Mouse (Mus musculus) ES-E14 (cell line): Measurements from ENCODE around the gene Arhgap30. TPM values are rescaled to one million over a fixed set of nuclear protein-coding genes. Genes with fewer than 3 reads are reported as not detected.

ENCODE experiments used
- DNase-seq: peaks from one replicate; pipeline ENCODE4 v3.0.0-alpha.2; 2013; ENCODE audit warnings: low read depth, low spot score
- H3K27ac ChIP-seq: 2 replicates; pipeline ENCODE4 v1.5.1; 2012; ENCODE audit warnings: low read depth, mild to moderate bottlenecking, low read length, moderate library complexity, mixed read lengths; ENCODE audit not compliant: poor library complexity, insufficient read depth, severe bottlenecking
- H3K36me3 ChIP-seq: 2 replicates; pipeline ENCODE4 v1.6.1; 2012; ENCODE audit warnings: mild to moderate bottlenecking, low read length, moderate library complexity, mixed read lengths; ENCODE audit not compliant: control insufficient read depth, poor library complexity, insufficient read depth, severe bottlenecking
- H3K4me1 ChIP-seq, 2 experiments: fragments of 150-350 bp in 1 of 2; sonication (generic) in 1 of 2; 2 replicates each; pipeline ENCODE4 v1.6.1; 2012; ENCODE audit warnings: low read length in 2 of 2, mild to moderate bottlenecking in 1 of 2, mixed read lengths in 1 of 2; ENCODE audit not compliant: control insufficient read depth in 2 of 2, insufficient read depth in 2 of 2, poor library complexity in 1 of 2
- H3K4me3 ChIP-seq, 2 experiments: fragments of 150-350 bp in 1 of 2; sonication (generic) in 1 of 2; 2 replicates each; pipeline ENCODE4 v1.5.1; 2012; ENCODE audit warnings: low read length in 2 of 2, low read depth in 1 of 2, mild to moderate bottlenecking in 1 of 2, mixed read lengths in 1 of 2; ENCODE audit not compliant: insufficient read depth in 1 of 2, poor library complexity in 1 of 2, severe bottlenecking in 1 of 2
- H3K9ac ChIP-seq: 2 replicates; pipeline ENCODE4 v1.6.1; 2012; ENCODE audit warnings: low read depth, mild to moderate bottlenecking, low read length, mixed read lengths; ENCODE audit not compliant: poor library complexity, insufficient read depth, severe bottlenecking
- H3K9me3 ChIP-seq: fragments of 150-350 bp; sonication (generic); 2 replicates; pipeline ENCODE4 v1.6.1; 2012; ENCODE audit warnings: low read depth, mild to moderate bottlenecking, low read length; ENCODE audit not compliant: control insufficient read depth, insufficient read depth
- CHD2 ChIP-seq: IDR thresholded peaks from 2 replicates; pipeline ENCODE4 v1.6.1; 2014; ENCODE audit warnings: mild to moderate bottlenecking, low read depth, low read length, inconsistent platforms
- HCFC1 ChIP-seq: IDR thresholded peaks from 2 replicates; pipeline ENCODE4 v1.6.1; 2012; ENCODE audit warnings: low read length, inconsistent platforms, borderline replicate concordance; ENCODE audit not compliant: insufficient read depth
- MAFK ChIP-seq: IDR thresholded peaks from 2 replicates; pipeline ENCODE4 v1.6.1; 2014; ENCODE audit warnings: mild to moderate bottlenecking, low read depth, low read length, inconsistent platforms; ENCODE audit not compliant: insufficient read depth
- ZC3H11A ChIP-seq: IDR thresholded peaks from 2 replicates; pipeline ENCODE4 v1.6.1; 2012; ENCODE audit warnings: low read depth, mild to moderate bottlenecking, inconsistent platforms, low read length, borderline replicate concordance
- ZNF384 ChIP-seq: IDR thresholded peaks from 2 replicates; pipeline ENCODE4 v1.6.1; 2012; ENCODE audit warnings: low read depth, low read length, inconsistent platforms
- in situ Hi-C, 2 experiments: fragments of 600-800 bp; cut with MboI; formaldehyde crosslinking; loops; one replicate each; pipeline ENCODE4 v1.15.1; 2025; ENCODE audit warnings: low sequenced_read_pairs in 2 of 2, inconsistent platforms in 1 of 2; ENCODE audit not compliant: unreplicated experiment in 2 of 2
- total RNA-seq: library from RNA; depleted of rRNA; stranded (reverse); fragments of 300-350 nt; gene quantifications from 2 replicates; pipeline ENCODE4 v1.2.3, GENCODE M21; 2012

Arhgap30 gene
- total RNA-seq, 1 experiment: 8.0 TPM

DNA sequence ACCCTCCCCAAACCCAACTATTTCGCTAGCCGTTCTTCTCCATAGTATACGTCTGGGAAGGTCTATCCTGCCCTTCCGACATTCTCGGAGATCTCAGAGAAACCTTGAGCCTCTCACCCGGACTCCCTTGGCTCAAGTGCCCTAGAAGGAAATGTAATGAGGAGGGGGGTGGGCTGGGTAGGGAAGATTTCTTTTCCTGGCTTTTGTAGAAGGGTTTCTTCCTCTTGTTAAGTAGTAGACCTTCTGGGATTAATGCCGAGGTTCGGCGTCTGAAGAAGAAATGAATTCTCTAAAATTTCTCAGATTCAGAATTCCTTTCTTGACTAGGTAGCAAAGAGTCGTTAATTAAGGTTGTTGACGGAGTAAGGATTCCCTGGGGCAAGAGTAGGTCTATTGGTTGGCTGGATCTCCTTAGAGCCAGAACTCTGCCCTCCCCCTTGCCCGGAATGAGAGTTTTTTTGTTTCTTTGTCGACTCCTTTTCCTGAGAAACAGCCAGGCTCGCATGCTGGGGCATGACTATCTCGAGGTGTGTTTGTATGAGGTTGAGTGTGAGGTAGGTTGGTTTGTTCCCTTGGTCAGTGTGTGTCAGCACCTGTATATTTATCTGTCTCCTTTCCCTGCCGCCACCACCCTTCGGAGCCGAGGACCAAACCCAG is 49.4 kb downstream of the Arhgap30 start:
- TF ChIP-seq MAFK (no peak), ZNF384 (no peak), CHD2 (no peak), ZC3H11A (no peak), HCFC1 (no peak)
- Histone ChIP-seq H3K27ac (peak overlapping the region; percentile 9; the same call in 1 of the 2 replicates), H3K4me3 (peak overlapping the region; percentile 77 to 96), H3K36me3 (no peaks in the 10 kb centered on the region), H3K9me3 (no peaks in the 10 kb centered on the region), H3K9ac (peak overlapping the region; percentile 73), H3K4me1 (peaks cover 7 to 20% of the 10 kb centered on the region in 2 experiments; a peak in 3 of 4 replicates)
- DNase-seq: no peak
- in situ Hi-C loops: no loop called here

DNA sequence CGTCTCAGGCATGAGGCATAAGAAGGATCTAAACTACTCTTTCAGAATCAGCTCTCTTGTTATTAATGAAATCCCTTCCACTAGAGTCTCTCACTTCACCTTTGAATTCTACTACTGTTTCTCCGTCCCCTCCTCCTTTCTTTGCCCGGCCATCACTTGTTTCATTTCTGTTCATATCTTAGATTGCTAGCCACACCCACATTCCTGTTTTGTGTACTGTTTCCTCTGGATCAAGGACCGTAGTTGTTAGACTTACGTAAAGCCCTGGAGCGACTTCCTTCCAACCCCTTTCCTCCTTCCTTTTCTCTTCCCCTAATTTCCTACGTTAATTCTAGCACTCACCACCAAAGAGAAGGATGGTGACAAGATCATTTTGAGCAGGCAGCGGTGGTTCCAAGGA is 50.3 kb downstream of the Arhgap30 start:
- in situ Hi-C loops: no loop called here
- Histone ChIP-seq H3K4me3 (peak overlapping the region; percentile 37 to 77; a peak in 3 of 4 replicates), H3K9me3 (no peaks in the 10 kb centered on the region), H3K36me3 (no peaks in the 10 kb centered on the region; the same call in 1 of the 2 replicates), H3K27ac (peak overlapping the region; percentile 18; the same call in 1 of the 2 replicates), H3K4me1 (peaks cover 7 to 20% of the 10 kb centered on the region in 2 experiments; a peak in 3 of 4 replicates), H3K9ac (peak overlapping the region; percentile 22; the same call in 1 of the 2 replicates)
- TF ChIP-seq MAFK: no peak
- no peak for DNase-seq

DNA sequence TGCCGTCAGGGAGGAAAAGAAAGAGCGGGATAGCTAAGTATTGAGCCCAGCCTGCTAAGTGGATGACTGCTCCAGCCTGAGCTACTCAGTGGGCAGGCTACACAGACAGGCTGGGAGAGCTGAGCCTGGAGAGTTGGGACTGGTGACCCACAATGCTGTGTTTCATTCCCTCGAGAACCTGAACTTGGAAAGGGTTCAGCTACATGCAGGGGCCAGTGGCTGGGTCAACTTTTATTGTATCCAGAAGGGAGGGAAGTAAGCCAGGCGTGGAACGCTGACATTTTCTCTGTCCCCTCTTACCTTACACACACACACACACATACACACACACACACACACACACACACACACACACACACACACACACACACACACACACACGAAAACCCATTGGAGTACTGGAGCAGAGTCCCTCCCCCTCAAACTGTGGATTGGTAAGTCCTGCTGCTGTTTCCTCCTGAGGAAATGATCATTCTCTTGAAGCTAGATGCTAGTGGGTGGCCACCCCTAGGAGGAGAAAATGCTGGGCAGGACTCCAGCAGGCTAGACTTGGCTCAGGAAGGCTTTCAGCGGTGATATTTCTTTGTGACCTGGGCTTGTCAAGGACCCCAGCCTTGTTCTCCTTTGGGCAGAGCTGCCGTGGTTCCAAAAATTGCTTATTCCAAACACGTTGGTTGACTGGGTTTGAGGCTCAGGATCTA is 51.4 kb downstream of the Arhgap30 start:
- peak overlapping the region; percentile 18; the same call in 1 of the 2 replicates for H3K9ac ChIP-seq
- in situ Hi-C loops: no loop called here
- no peak for TF ChIP-seq CHD2
- TF ChIP-seq HCFC1: no peak
- no peak for TF ChIP-seq MAFK
- TF ChIP-seq ZNF384: no peak
- no peak for TF ChIP-seq ZC3H11A
- DNase-seq: no peak
- no peak overlapping the region for H3K27ac ChIP-seq
- peaks cover 7 to 20% of the 10 kb centered on the region in 2 experiments; a peak in 3 of 4 replicates for H3K4me1 ChIP-seq
- no peaks in the 10 kb centered on the region; the same call in 1 of the 2 replicates for H3K36me3 ChIP-seq
- no peaks in the 10 kb centered on the region for H3K9me3 ChIP-seq
- peak overlapping the region in 1 of 2 experiments; percentile 77; a peak in 1 of 4 replicates for H3K4me3 ChIP-seq

DNA sequence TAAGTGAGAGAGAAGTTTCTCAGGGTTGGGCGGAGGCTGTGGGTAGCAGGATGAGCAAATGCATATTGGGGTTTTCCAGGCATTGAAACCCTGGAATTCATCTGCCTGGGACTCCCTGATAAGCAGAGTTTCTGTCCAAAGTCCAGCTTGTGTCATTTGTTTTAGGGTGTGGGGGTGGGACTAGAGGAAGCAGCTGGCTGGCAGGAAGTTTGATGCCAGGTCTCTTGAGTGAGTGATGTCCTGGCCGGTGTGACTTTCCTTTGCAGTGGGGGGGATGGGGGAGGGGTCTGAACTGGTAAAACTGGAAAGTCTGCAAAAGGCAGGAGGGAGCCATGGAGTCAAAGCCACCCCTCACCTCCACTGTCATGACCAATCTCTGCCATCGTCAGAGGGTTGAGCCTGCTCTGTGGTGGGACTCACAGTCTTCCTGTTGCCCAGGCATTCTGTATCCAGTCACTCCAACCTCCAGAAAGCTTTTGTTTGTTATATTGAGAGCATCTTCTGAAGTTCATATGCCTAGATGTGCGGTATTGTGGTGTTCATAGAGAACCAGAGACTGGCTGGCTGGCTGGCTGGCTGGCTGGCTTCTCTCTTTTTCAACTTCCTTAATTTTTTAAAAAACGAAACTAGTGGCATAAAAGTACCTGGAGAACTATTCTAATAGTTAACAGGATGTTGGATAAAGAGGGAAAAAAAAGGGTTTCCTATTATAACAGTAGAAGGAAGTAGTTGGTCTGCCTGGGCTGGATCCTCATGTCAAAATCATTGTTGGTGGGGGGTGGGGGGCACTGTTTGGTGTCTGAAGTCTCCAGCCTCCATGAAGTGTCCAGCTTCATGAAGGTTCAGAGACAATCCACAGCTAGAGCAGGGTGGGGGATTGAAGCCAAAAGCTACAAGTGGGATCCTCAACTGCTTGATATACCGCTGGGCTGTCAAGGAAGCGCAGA is 53.0 kb downstream of the Arhgap30 start:
- TF ChIP-seq ZC3H11A (no peak), ZNF384 (no peak), CHD2 (no peak), MAFK (no peak), HCFC1 (no peak)
- no peaks in the 10 kb centered on the region; the same call in 1 of the 2 replicates for H3K36me3 ChIP-seq
- 0 out of 2 replicates have a peak overlapping the region, but pooled peaks have one; percentile 37 for H3K27ac ChIP-seq
- H3K9me3 ChIP-seq: no peaks in the 10 kb centered on the region
- H3K4me3 ChIP-seq: no peak overlapping the region
- in situ Hi-C loops: no loop called here
- H3K4me1 ChIP-seq: peaks cover 7 to 20% of the 10 kb centered on the region in 2 experiments; a peak in 3 of 4 replicates
- DNase-seq: no peak
- H3K9ac ChIP-seq: no peak overlapping the region
